Mouse (Mus musculus) MEL (cell line): ENCODE results near the gene Fndc10. TPM values are rescaled to one million over a fixed set of nuclear protein-coding genes. Genes with fewer than 3 reads are reported as not detected.

Experiments used
- DNase-seq: peaks from one replicate; pipeline ENCODE4 v3.0.0; 2011; ENCODE audit warnings: low read depth, low spot score
- H3K27ac ChIP-seq: 2 replicates; pipeline ENCODE4 v1.5.1; 2012; ENCODE audit warnings: low read depth, mild to moderate bottlenecking, control low read depth, low read length, moderate library complexity; ENCODE audit not compliant: control insufficient read depth
- H3K27me3 ChIP-seq, 2 experiments: fragments of 150-350 bp in 1 of 2; sonication (generic) in 1 of 2; 2 replicates each; pipeline ENCODE4 v1.6.1; 2012; ENCODE audit warnings: low read length in 2 of 2, mild to moderate bottlenecking in 2 of 2, improper control_type of control experiment in 1 of 2, moderate library complexity in 1 of 2; ENCODE audit not compliant: insufficient read depth in 2 of 2, control insufficient read depth in 1 of 2
- H3K36me3 ChIP-seq, 2 experiments: 2 replicates each; pipeline ENCODE4 v1.6.1; 2012 to 2014; ENCODE audit warnings: low read length in 2 of 2, improper control_type of control experiment in 1 of 2, inconsistent platforms in 1 of 2, mild to moderate bottlenecking in 1 of 2; ENCODE audit not compliant: insufficient read depth in 2 of 2, control insufficient read depth in 1 of 2
- H3K4me1 ChIP-seq, 2 experiments: fragments of 150-350 bp in 1 of 2; sonication (generic) in 1 of 2; 2 replicates each; pipeline ENCODE4 v1.6.1; 2012; ENCODE audit warnings: low read length in 2 of 2, improper control_type of control experiment in 1 of 2, mild to moderate bottlenecking in 1 of 2; ENCODE audit not compliant: insufficient read depth in 2 of 2, control insufficient read depth in 1 of 2
- H3K4me3 ChIP-seq, 2 experiments: fragments of 150-350 bp in 1 of 2; sonication (generic) in 1 of 2; 2 replicates each; pipeline ENCODE4 v1.5.1; 2012; ENCODE audit warnings: low read depth in 2 of 2, low read length in 2 of 2, mild to moderate bottlenecking in 2 of 2, moderate library complexity in 2 of 2, control low read depth in 1 of 2, improper control_type of control experiment in 1 of 2; ENCODE audit not compliant: control insufficient read depth in 1 of 2, insufficient read depth in 1 of 2
- H3K79me2 ChIP-seq: 2 replicates; pipeline ENCODE4 v1.6.1; 2012; ENCODE audit warnings: mild to moderate bottlenecking, low read length, moderate library complexity; ENCODE audit not compliant: control insufficient read depth, poor library complexity, insufficient read depth
- H3K9ac ChIP-seq: 2 replicates; pipeline ENCODE4 v1.6.1; 2012; ENCODE audit warnings: low read depth, mild to moderate bottlenecking, control low read depth, low read length, moderate library complexity; ENCODE audit not compliant: control insufficient read depth, poor library complexity, severe bottlenecking
- H3K9me3 ChIP-seq: fragments of 150-350 bp; sonication (generic); replicated peaks from 2 replicates; pipeline ENCODE4 v1.6.1; 2012; ENCODE audit warnings: mild to moderate bottlenecking, low read length, improper control_type of control experiment, moderate library complexity; ENCODE audit not compliant: insufficient read depth
- CTCF ChIP-seq, 3 experiments: IDR thresholded peaks in 2 of 3; conservative IDR thresholded peaks in 1 of 3; 2 replicates each; pipeline ENCODE4 v1.5.1; 2011 to 2012; ENCODE audit warnings: low read length in 3 of 3, low read depth in 2 of 3, mild to moderate bottlenecking in 2 of 3, improper control_type of control experiment in 1 of 3, inconsistent platforms in 1 of 3, mixed read lengths in 1 of 3, moderate library complexity in 1 of 3; ENCODE audit not compliant: control insufficient read depth in 1 of 3, insufficient read depth in 1 of 3, poor library complexity in 1 of 3, severe bottlenecking in 1 of 3
- ELF1 ChIP-seq: IDR thresholded peaks from 2 replicates; pipeline ENCODE4 v1.6.1; 2014; ENCODE audit warnings: low read depth, mild to moderate bottlenecking, inconsistent platforms, low read length, improper control_type of control experiment, moderate library complexity
- ETS1 ChIP-seq: IDR thresholded peaks from 2 replicates; pipeline ENCODE4 v1.6.1; 2012; ENCODE audit warnings: low read depth, mild to moderate bottlenecking, inconsistent platforms, low read length, improper control_type of control experiment, moderate library complexity
- GABPA ChIP-seq: IDR thresholded peaks from 2 replicates; pipeline ENCODE4 v1.6.1; 2012; ENCODE audit warnings: low read depth, mild to moderate bottlenecking, inconsistent platforms, low read length, improper control_type of control experiment, moderate library complexity
- HCFC1 ChIP-seq: IDR thresholded peaks from 2 replicates; pipeline ENCODE4 v1.6.1; 2012; ENCODE audit warnings: low read depth, mild to moderate bottlenecking, inconsistent platforms, low read length, improper control_type of control experiment, moderate library complexity
- KAT2A ChIP-seq: conservative IDR thresholded peaks from 2 replicates; pipeline ENCODE4 v1.6.1; 2012; ENCODE audit warnings: low read depth, low read length, improper control_type of control experiment, inconsistent platforms
- MAX ChIP-seq: IDR thresholded peaks from 2 replicates; pipeline ENCODE4 v1.6.1; 2011; ENCODE audit warnings: low read length, improper control_type of control experiment
- MEF2A ChIP-seq: IDR thresholded peaks from 2 replicates; pipeline ENCODE4 v1.6.1; 2014; ENCODE audit warnings: low read depth, mild to moderate bottlenecking, inconsistent platforms, low read length, improper control_type of control experiment; ENCODE audit not compliant: poor library complexity, insufficient replicate concordance, severe bottlenecking; ENCODE audit errors: extremely low read depth
- MXI1 ChIP-seq: IDR thresholded peaks from 2 replicates; pipeline ENCODE4 v1.6.1; 2011; ENCODE audit warnings: mild to moderate bottlenecking, low read depth, low read length, improper control_type of control experiment
- MYC ChIP-seq: IDR thresholded peaks from 2 replicates; pipeline ENCODE4 v1.6.1; 2011; ENCODE audit warnings: low read depth, mild to moderate bottlenecking, low read length, improper control_type of control experiment, moderate library complexity
- NELFE ChIP-seq: IDR thresholded peaks from 2 replicates; pipeline ENCODE4 v1.6.1; 2011; ENCODE audit warnings: low read depth, low read length, improper control_type of control experiment
- NRF1 ChIP-seq: IDR thresholded peaks from 2 replicates; pipeline ENCODE4 v1.6.1; 2014; ENCODE audit warnings: low read depth, mild to moderate bottlenecking, inconsistent platforms, low read length, improper control_type of control experiment, moderate library complexity; ENCODE audit not compliant: poor library complexity, insufficient read depth, severe bottlenecking
- POLR2A ChIP-seq, 2 experiments: IDR thresholded peaks; 2 replicates each; pipeline ENCODE4 v1.6.1; 2011 to 2012; ENCODE audit warnings: low read length in 2 of 2, mild to moderate bottlenecking in 2 of 2, control low read depth in 1 of 2, improper control_type of control experiment in 1 of 2, low read depth in 1 of 2, moderate library complexity in 1 of 2; ENCODE audit not compliant: control insufficient read depth in 1 of 2, insufficient read depth in 1 of 2, poor library complexity in 1 of 2
- POLR2AphosphoS5 ChIP-seq: IDR thresholded peaks from 2 replicates; pipeline ENCODE4 v1.6.1; 2012; ENCODE audit warnings: low read depth, borderline replicate concordance, mild to moderate bottlenecking, inconsistent platforms, low read length, moderate library complexity, mixed read lengths
- SIN3A ChIP-seq: IDR thresholded peaks from 2 replicates; pipeline ENCODE4 v1.6.1; 2012; ENCODE audit warnings: low read length, improper control_type of control experiment, inconsistent platforms
- TBP ChIP-seq: IDR thresholded peaks from 2 replicates; pipeline ENCODE4 v1.8.0; 2011; ENCODE audit warnings: low read depth, low read length, improper control_type of control experiment
- TCF12 ChIP-seq: IDR thresholded peaks from 2 replicates; pipeline ENCODE4 v1.6.1; 2014; ENCODE audit warnings: low read depth, mild to moderate bottlenecking, inconsistent platforms, low read length, improper control_type of control experiment, moderate library complexity
- USF1 ChIP-seq: IDR thresholded peaks from 2 replicates; pipeline ENCODE4 v1.6.1; 2014; ENCODE audit warnings: low read depth, mild to moderate bottlenecking, inconsistent platforms, low read length, improper control_type of control experiment, moderate library complexity
- ZC3H11A ChIP-seq: IDR thresholded peaks from 2 replicates; pipeline ENCODE4 v1.6.1; 2012; ENCODE audit warnings: low read depth, mild to moderate bottlenecking, inconsistent platforms, low read length, improper control_type of control experiment
- polyA plus RNA-seq, 2 experiments: library from polyadenylated mRNA; stranded (reverse) in 1 of 2; unstranded in 1 of 2; fragments of >175 nt in 1 of 2; fragments of >200 nt in 1 of 2; gene quantifications; 2 replicates each; pipeline versions ENCODE4 v1.2.1 to v1.2.4; 2012; ENCODE audit warnings: low replicate concordance in 2 of 2, low read depth in 1 of 2; ENCODE audit not compliant: insufficient read length in 2 of 2, insufficient read depth in 1 of 2, missing spikeins in 1 of 2
- total RNA-seq: library from RNA; depleted of rRNA; stranded (reverse); fragments of 300-350 nt; gene quantifications from 2 replicates; pipeline ENCODE4 v1.2.3, GENCODE M21; 2012

The Fndc10 gene
- total and polyA plus RNA-seq, 3 experiments: 2.6 to 5.9 TPM; not detected in 1

- peak within 1 kb of the TSS; percentile 95 for H3K9ac ChIP-seq
- peaks cover 11 to 15% of the 10 kb centered on the region in 2 experiments for H3K4me1 ChIP-seq
- peak within 1 kb of the TSS; percentile 77 to 92 for H3K4me3 ChIP-seq
- DNase-seq: peak; percentile 97
- H3K27ac ChIP-seq: peak within 1 kb of the TSS; percentile 99
- no peaks in the 10 kb centered on the region for H3K9me3 ChIP-seq
- no peaks in the 10 kb centered on the region for H3K27me3 ChIP-seq
- H3K79me2 ChIP-seq: peaks cover 42% of the 10 kb centered on the region
- peak; percentile 48 for TF ChIP-seq TBP
- TF ChIP-seq KAT2A: peak; percentile 68; the same call in 1 of the 2 replicates
- peak; percentile 90 for TF ChIP-seq NRF1
- TF ChIP-seq POLR2A (IDR thresholded peaks at IDR 0.05; ENCODE audit: control insufficient read depth in 1 of 2, insufficient read depth in 1 of 2, low read depth in 1 of 2, low read length in 2 of 2, poor library complexity in 1 of 2): peak; percentile 74 to 80; a peak in 2 of 4 replicates
- TF ChIP-seq CTCF (IDR thresholded peaks at IDR 0.05 in 2 of 3, conservative IDR thresholded peaks at IDR 0.05 in 1 of 3; ENCODE audit: control insufficient read depth in 1 of 3, insufficient read depth in 1 of 3, low read depth in 2 of 3, low read length in 3 of 3, poor library complexity in 1 of 3, severe bottlenecking in 1 of 3): no peak
- no peak for TF ChIP-seq GABPA
- TF ChIP-seq TCF12: peak; percentile 43; the same call in 1 of the 2 replicates
- peak; percentile 71 for TF ChIP-seq MAX
- peak; percentile 31; the same call in 1 of the 2 replicates for TF ChIP-seq MEF2A
- TF ChIP-seq SIN3A: peak; percentile 92
- peak; percentile 79 for TF ChIP-seq NELFE
- peak; percentile 53 for TF ChIP-seq USF1
- peak; percentile 93 for TF ChIP-seq HCFC1
- peak; percentile 69; the same call in 1 of the 2 replicates for TF ChIP-seq MYC
- peak; percentile 73 for TF ChIP-seq MXI1
- TF ChIP-seq POLR2AphosphoS5: no peak
- TF ChIP-seq ZC3H11A: peak; percentile 16; the same call in 1 of the 2 replicates
- TF ChIP-seq ETS1: no peak; the same call in 1 of the 2 replicates
- peak; percentile 91 for TF ChIP-seq ELF1
- TF ChIP-seq, all 39 proteins: peak for 15
- H3K36me3 ChIP-seq: peaks cover 3 to 33% of the 10 kb centered on the region in 2 experiments
Observed at GRCm38 (mm10) chr4:155704721-155705591, 10.8 kb downstream of the Fndc10 start, which contains the start of gene Ssu72. TSS of gene Ssu72 (plus strand) at chr4:155704800.
